Mouse (Mus musculus) layer of hippocampus, adult 2 months (tissue): Measurements from ENCODE around the gene Rab42. TPM values are rescaled to one million over a fixed set of nuclear protein-coding genes. Genes with fewer than 3 reads are reported as not detected.

Source experiments
- DNase-seq, 2 experiments: peaks; one replicate each; pipeline ENCODE4 v3.0.0; 2022; ENCODE audit warnings: low spot score in 2 of 2
- H3K27ac ChIP-seq: fragments of 200-600 bp; 2 replicates; pipeline ENCODE4 v1.8.1; 2022
- H3K4me3 ChIP-seq: fragments of 200-600 bp; 2 replicates; pipeline ENCODE4 v1.8.1; 2022; ENCODE audit warnings: mild to moderate bottlenecking
- CTCF ChIP-seq: fragments of 200-600 bp; conservative IDR thresholded peaks from 2 replicates; pipeline ENCODE4 v1.8.1; 2022; ENCODE audit warnings: antibody characterized with exemption, mild to moderate bottlenecking, moderate library complexity
- total RNA-seq, 2 experiments: library from RNA; stranded (reverse); gene quantifications; 2 replicates each; pipeline ENCODE4 v1.2.3; 2021

Rab42 gene
- total RNA-seq, 2 experiments from 2014 or later = 1.2 to 2.1 TPM

DNA sequence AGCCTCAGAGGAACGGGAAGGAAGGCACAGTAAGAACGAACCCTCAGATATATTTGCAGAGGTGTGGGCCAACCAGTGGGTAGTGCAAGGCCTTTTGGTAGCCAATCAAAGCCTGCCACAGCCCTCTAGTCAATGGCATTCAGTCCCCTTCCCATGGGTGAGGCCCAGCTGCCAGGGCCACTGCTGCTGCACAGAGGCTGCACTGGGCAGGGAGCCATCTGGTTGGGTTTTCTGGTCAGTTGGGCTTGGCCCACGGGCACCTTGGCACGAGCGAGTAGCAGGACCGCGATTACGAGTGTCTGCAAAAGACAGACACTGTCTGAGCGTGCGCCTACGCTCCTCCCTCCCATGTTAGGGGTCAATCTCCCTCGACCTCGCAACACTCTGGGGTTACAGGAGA is 35.8 kb upstream of the Rab42 start:
- no peak for TF ChIP-seq CTCF
- Histone ChIP-seq H3K27ac (no peak overlapping the region), H3K4me3 (no peak overlapping the region)
- DNase-seq = peak in 1 of 2 experiments; percentile 35

DNA sequence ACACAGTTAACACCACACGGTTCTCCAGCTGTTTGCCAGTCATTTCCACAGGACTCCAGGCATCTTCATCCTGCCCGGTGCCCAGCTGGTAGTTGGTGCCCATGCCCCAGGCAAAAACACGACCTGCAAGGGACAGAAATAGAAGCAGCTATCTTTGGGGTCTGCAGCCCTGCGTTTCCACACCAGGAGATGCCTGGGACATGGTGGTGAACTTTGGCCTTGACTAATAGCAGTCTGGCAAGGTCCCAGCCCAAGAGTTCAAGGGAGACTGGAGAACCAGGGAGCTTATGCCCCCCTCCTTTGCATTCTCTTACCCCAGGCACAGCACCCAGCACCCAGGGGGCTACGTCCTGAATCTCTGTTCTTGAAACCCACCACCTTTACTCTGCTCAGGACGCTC is 29.7 kb upstream of the Rab42 start:
- no peak overlapping the region for H3K4me3 ChIP-seq
- no peak for TF ChIP-seq CTCF
- no peak overlapping the region for H3K27ac ChIP-seq
- no peak for DNase-seq

- TF ChIP-seq CTCF = no peak
- Histone ChIP-seq H3K4me3 (no peak overlapping the region), H3K27ac (no peak overlapping the region)
- DNase-seq = no peak
Observed at GRCm38 (mm10) chr4:132331960-132332359, 28.8 kb upstream of the Rab42 start.

DNA sequence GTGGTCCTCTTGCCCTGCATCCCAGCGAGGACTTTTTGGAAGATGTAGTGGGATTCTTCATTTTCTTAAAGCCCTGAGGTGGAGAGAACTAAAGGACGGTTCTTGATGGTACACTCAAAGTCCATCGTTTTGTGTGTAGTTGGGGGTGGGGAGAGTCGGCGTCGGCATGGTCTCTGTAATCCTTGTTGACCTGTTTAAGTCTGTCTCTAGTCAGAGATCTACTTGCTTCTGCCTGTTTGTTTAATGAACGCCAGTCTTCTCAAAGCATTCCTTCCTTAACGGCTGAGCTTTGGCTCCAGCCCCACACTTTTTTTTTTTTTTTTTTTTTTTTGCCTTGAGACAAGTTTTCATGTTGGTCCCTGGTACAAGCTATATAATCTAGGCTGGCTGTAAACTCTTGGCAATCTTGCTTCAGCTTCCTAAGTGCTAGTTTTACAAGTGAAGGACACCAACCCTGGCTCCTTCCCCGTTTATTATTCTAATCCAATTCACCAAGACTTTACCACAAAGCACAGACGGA is 26.7 kb upstream of the Rab42 start:
- TF ChIP-seq CTCF = no peak
- Histone ChIP-seq H3K4me3 (peak overlapping the region; percentile 63), H3K27ac (peak overlapping the region; percentile 90)
- no peak for DNase-seq

- peak; percentile 79 to 80 for DNase-seq
- H3K4me3 ChIP-seq = peak within 1 kb of the TSS; percentile 63
- H3K27ac ChIP-seq = peak within 1 kb of the TSS; percentile 90
- peak; percentile 49 for TF ChIP-seq CTCF
Observed at GRCm38 (mm10) chr4:132329115-132329834, 26.1 kb upstream of the Rab42 start, which contains the start of gene Trnau1ap. Trnau1ap (minus strand) TSS chr4:132329538.

DNA sequence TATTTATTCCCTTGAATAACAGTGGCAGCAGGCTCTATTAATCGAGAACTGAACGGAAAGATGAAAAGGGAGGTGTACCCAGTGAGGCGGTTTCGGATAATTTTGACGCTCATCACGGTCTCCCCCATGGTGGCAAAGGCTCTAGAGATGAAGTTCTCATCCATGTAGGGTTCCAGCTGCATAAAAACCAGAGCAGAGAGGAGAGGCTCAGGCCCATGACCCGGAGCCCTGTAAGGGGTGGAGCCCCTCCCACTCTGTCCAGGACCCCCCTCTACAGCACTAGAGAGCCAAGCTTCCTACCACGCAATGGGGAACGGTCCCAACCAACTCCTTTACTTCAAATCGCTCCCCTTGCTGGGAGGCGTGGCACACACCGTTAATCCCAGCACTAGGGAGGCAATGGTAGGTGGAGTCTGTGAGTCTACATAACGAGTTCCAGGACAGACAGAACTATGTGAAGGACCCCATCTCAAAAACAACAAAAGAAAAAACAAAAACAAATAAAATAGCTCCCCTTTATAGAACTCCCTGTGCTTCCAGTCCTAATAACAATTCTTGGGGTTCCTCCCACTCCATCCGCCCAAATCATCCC is 25.3 kb upstream of the Rab42 start:
- no peak for DNase-seq
- Histone ChIP-seq H3K4me3 (peak overlapping the region; percentile 63), H3K27ac (peak overlapping the region; percentile 90)
- no peak for TF ChIP-seq CTCF

GRCm38 (mm10) chr4:132326481-132326880 is 23.3 kb upstream of the Rab42 start:
- DNase-seq = no peak
- Histone ChIP-seq H3K27ac (no peak overlapping the region), H3K4me3 (no peak overlapping the region)
- TF ChIP-seq CTCF = no peak

GRCm38 (mm10) chr4:132315711-132316110 is 12.5 kb upstream of the Rab42 start:
- H3K27ac ChIP-seq = no peak overlapping the region
- no peak for TF ChIP-seq CTCF
- no peak overlapping the region for H3K4me3 ChIP-seq
- no peak for DNase-seq

- H3K27ac ChIP-seq = no peak overlapping the region
- no peak for DNase-seq
- no peak overlapping the region for H3K4me3 ChIP-seq
- TF ChIP-seq CTCF = no peak
Observed at GRCm38 (mm10) chr4:132312627-132313026, 9.4 kb upstream of the Rab42 start.

DNA sequence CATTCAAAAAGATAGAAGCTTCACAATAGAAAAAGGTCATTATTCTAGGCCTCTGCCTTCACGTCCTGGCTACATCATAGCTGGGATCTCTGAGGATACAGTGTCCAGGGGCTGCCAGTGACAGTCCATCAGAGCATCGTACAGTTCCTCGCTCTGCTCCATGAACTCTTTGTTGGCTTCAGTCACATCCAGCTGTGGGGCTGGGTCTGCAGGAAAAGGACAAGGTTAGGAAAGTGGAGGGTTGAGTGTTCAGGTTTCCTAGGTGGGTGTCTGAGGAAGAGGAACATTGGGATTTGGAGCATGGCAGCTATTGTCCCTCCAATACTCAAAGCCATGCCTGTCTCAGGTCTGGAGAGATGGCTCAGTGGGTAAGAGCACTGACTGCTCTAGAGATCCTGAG is 8.6 kb upstream of the Rab42 start:
- Histone ChIP-seq H3K4me3 (no peak overlapping the region), H3K27ac (no peak overlapping the region)
- no peak for TF ChIP-seq CTCF
- no peak for DNase-seq

GRCm38 (mm10) chr4:132311209-132311608 is 8.0 kb upstream of the Rab42 start:
- no peak for DNase-seq
- no peak for TF ChIP-seq CTCF
- H3K4me3 ChIP-seq = no peak overlapping the region
- no peak overlapping the region for H3K27ac ChIP-seq

DNA sequence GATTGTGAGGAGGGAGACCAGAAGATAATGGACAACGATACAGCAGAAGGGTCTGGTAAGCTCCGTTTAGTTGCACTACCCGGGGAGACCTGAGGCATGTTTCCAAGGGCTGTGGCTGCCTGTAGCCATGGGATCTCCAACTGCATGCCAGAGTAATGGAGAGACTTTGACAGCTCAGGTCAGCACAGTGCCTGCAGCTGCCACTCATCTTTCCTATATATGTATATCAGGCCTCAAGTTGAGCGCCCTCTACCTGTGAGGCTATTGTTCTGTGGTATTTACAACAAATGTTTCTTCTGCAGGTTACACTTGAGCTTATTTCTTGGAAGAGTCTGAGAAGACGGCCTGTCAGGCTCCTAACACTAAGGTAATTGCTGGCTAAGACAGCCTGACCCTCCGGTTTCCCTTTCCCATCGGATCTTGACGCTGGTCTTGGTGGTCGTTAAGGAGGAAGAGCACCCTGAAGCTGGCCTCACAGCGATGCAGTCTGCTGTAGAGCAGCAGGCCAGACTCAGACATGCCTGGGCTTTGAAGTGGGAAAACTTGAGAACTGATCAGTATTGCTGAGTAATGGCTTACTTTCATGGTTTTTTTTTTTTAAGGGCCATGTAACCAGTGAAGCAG is 6.8 kb upstream of the Rab42 start:
- peak overlapping the region; percentile 97 for H3K27ac ChIP-seq
- peak; percentile 78 for TF ChIP-seq CTCF
- peak overlapping the region; percentile 88 for H3K4me3 ChIP-seq
- no peak for DNase-seq

DNA sequence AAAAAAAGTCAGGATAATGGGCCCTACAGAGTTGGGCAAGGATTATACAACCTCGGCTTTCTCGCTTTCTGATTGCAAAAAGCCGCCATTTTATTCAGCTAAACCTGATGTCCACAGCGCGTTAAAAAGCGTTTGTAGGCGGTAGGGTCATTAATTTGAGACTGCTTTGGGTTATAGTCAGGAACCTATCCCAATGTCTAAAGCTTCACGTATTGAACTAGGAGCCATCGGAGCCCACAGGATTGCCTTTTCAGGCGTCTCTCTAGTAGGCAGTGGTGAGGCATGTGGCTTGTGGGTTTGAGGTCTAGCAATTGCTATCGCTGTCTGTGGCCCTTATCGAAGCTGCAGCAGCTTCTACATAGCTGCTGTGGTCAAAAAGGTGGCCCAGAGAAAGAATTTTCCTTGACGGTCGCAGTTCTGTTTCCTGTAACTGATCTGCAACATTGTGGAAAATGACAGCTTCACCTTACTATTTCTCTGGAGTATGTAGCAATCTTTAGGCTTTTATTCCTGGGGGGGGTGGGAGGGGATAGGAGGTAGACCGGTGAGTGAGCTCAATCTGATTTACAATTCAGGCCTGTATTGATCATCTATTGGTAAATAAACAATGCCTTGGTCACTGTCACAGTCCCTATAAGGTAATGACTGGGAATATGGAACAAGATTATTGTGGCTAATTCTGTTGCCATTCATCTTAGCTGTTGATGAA is 6.1 kb upstream of the Rab42 start:
- TF ChIP-seq CTCF = no peak
- Histone ChIP-seq H3K4me3 (peak overlapping the region; percentile 88), H3K27ac (peak overlapping the region; percentile 97)
- no peak for DNase-seq
